Mouse (Mus musculus) heart, embryonic 11.5 days (tissue): Measurements from ENCODE around the gene Prkab2. TPM values are rescaled to one million over a fixed set of nuclear protein-coding genes. Genes with fewer than 3 reads are reported as not detected.

ENCODE experiments used
- ATAC-seq: fragments of 200-750 bp; cut with Nextera tagmentation; replicated peaks from 2 replicates; pipeline ENCODE4 v1.8.0; 2017; ENCODE audit warnings: moderate library complexity; ENCODE audit not compliant: insufficient number of reproducible peaks, low FRiP score, low TSS enrichment
- H3K27ac ChIP-seq: fragments of 300-500 bp; sonication (generic); 2 replicates; pipeline ENCODE4 v1.5.1; 2014; ENCODE audit warnings: mild to moderate bottlenecking, low read depth, low read length
- H3K27me3 ChIP-seq: fragments of 300-500 bp; sonication (generic); 2 replicates; pipeline ENCODE4 v1.6.1; 2014; ENCODE audit warnings: mild to moderate bottlenecking, low read length, mixed read lengths; ENCODE audit not compliant: control insufficient read depth, insufficient read depth
- H3K36me3 ChIP-seq: fragments of 300-500 bp; sonication (generic); 2 replicates; pipeline ENCODE4 v1.6.1; 2014; ENCODE audit warnings: mild to moderate bottlenecking, low read length, moderate library complexity, mixed read lengths; ENCODE audit not compliant: control insufficient read depth, insufficient read depth
- H3K4me1 ChIP-seq: fragments of 300-500 bp; sonication (generic); 2 replicates; pipeline ENCODE4 v1.6.1; 2014; ENCODE audit warnings: low read length; ENCODE audit not compliant: control insufficient read depth, insufficient read depth
- H3K4me2 ChIP-seq: fragments of 300-500 bp; sonication (generic); 2 replicates; pipeline ENCODE4 v1.6.1; 2014; ENCODE audit warnings: mild to moderate bottlenecking, moderate library complexity
- H3K4me3 ChIP-seq: fragments of 300-500 bp; sonication (generic); 2 replicates; pipeline ENCODE4 v1.5.1; 2014; ENCODE audit warnings: low read depth, low read length
- H3K9ac ChIP-seq: fragments of 300-500 bp; sonication (generic); 2 replicates; pipeline ENCODE4 v1.6.1; 2014; ENCODE audit warnings: mild to moderate bottlenecking, low read depth, low read length, moderate library complexity
- H3K9me3 ChIP-seq: fragments of 300-500 bp; sonication (generic); replicated peaks from 2 replicates; pipeline ENCODE4 v1.6.1; 2016; ENCODE audit warnings: low read length; ENCODE audit not compliant: control insufficient read depth
- WGBS: fragments of 180-500 bp; shearing (Covaris S2); extraction: QIAGEN DNeasy Blood & Tissue Kit; methylation state at CpG from one replicate; pipeline ENCODE4 v1.1.7; 2014; ENCODE audit not compliant: insufficient replicate concordance; 5-methylcytosine and 5-hydroxymethylcytosine counted together
- polyA plus RNA-seq: library from polyadenylated mRNA; unstranded; fragments of >200 nt; fragmentation: Nextera tagmentation; extraction: Ambion mirVana; gene quantifications from 2 replicates; pipeline ENCODE4 v1.2.1, GENCODE M21; 2014

Prkab2 gene
- polyA plus RNA-seq, 1 experiment from 2014 or later: 16.0 TPM

DNA sequence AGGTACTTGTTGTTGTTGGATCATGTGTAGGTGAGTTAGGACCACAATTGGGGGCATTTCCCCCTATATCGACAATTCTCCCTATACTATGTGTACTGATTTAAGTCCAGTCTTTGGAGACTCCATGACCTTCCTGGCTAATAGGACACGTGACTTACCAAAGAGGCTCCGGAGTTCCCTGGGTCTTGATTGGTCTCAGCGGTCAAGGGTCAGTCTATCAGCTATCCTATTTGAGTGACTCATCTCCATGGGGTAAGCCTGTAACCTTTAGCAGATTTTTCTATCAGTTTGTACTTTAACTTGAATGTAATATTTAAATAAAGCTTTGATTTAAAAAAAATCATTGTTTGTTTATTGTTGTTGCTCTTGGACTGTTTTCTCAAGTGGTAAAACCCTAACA, 37.3 kb upstream of the Prkab2 start:
- H3K36me3 ChIP-seq: no peaks in the 10 kb centered on the region
- 84% methylated on average over 4 of the region's 4 CpGs for WGBS
- no peak for ATAC-seq
- no peaks in the 10 kb centered on the region for H3K27me3 ChIP-seq
- H3K4me3 ChIP-seq: no peak overlapping the region
- no peaks in the 10 kb centered on the region for H3K4me1 ChIP-seq
- no peak overlapping the region for H3K9ac ChIP-seq
- no peak overlapping the region for H3K4me2 ChIP-seq
- H3K27ac ChIP-seq: no peak overlapping the region
- H3K9me3 ChIP-seq: no peaks in the 10 kb centered on the region

DNA sequence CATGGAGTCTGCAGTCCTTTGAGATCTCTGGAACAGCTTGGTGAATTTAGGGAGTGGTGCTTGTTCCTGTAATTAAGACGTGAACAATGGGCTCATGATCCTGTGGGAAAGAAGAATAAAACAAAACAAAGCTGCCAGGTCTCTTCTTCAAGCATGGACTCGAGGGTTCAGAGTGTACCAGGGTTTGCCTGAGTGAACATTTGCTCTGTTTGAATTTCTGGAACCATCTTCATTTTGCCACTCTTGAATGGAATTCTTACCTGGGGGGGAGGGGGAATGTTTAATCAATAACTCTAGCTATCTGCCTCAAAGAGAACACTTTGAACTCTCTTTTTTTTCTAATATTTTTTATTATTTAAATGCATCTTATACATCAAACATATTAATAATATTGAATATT, 33.4 kb upstream of the Prkab2 start:
- no peak overlapping the region for H3K9ac ChIP-seq
- H3K9me3 ChIP-seq: no peaks in the 10 kb centered on the region
- H3K36me3 ChIP-seq: no peaks in the 10 kb centered on the region
- no peaks in the 10 kb centered on the region for H3K27me3 ChIP-seq
- no peak overlapping the region for H3K4me2 ChIP-seq
- no peak for ATAC-seq
- H3K27ac ChIP-seq: no peak overlapping the region
- no peaks in the 10 kb centered on the region for H3K4me1 ChIP-seq
- H3K4me3 ChIP-seq: no peak overlapping the region
- 53% methylated on average over 2 of the region's 2 CpGs for WGBS

DNA sequence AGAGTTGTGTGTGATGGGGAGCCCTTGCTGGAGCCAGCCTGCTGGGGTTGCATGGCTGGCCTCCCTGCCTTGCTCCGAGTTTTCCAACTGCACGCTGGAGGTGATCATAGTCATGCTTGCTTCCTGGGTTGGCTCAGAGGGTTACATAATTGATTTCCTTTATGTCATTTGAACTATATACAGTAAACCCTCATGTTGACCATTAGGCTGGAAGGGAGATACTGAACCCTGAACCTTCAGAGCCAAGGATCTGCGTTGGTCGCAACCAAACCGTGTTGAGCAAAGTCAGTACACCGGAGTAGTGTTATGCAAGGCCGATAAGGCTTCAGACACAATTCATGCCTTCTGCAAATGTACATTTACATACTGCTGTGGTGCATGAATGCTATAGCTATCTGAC, 30.1 kb upstream of the Prkab2 start:
- ATAC-seq: no peak
- H3K9me3 ChIP-seq: no peaks in the 10 kb centered on the region
- H3K27ac ChIP-seq: no peak overlapping the region
- no peaks in the 10 kb centered on the region for H3K4me1 ChIP-seq
- H3K4me3 ChIP-seq: peak overlapping the region; percentile 57
- H3K27me3 ChIP-seq: no peaks in the 10 kb centered on the region
- H3K4me2 ChIP-seq: peak overlapping the region; percentile 66
- H3K9ac ChIP-seq: no peak overlapping the region; the same call in 1 of the 2 replicates
- no peaks in the 10 kb centered on the region for H3K36me3 ChIP-seq
- 71% methylated on average over 7 of the region's 7 CpGs for WGBS

DNA sequence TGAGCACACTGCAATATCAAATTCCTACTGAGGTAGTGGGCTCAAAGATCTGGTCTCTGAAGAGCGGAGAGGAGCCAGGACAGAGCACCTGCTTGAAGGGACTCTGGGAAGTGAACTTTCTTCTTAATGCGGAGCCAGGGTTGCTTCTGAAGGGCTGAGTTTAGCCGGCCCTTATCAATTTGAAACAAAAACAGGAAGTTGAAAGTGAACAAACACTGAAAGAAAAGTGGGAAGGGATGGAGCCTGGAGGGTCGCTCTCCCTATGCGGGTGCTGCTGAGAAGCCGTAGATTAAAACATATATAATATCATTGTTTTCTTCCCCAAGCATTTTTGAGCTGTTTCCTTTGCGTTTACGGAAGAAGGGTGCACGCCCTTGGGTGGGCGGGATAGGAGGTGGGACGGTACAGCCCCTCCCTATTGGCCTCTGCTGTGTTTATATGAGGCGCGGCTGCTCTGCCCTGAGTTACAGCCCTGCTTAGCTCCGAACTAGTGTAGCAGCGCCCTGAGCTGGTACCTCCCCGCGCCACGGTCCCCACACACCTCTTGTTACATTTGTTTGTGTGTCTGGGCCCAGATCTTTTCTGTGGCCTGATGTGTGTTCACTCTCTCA, 29.5 kb upstream of the Prkab2 start, which contains the start of gene Fmo5:
Fmo5 (plus strand) TSS at position 414 of the 611 bp plus-strand sequence.
- peak; percentile 94 for ATAC-seq
- no peaks in the 10 kb centered on the region for H3K9me3 ChIP-seq
- H3K36me3 ChIP-seq: no peaks in the 10 kb centered on the region
- no peaks in the 10 kb centered on the region for H3K27me3 ChIP-seq
- H3K4me1 ChIP-seq: no peaks in the 10 kb centered on the region
- WGBS: 2% methylated on average over 18 of the region's 18 CpGs
- H3K4me2 ChIP-seq: peak within 1 kb of the TSS; percentile 66
- peak within 1 kb of the TSS; percentile 72 for H3K9ac ChIP-seq
- 0 out of 2 replicates have a peak within 1 kb of the TSS, but pooled peaks have one; percentile 31 for H3K27ac ChIP-seq
- H3K4me3 ChIP-seq: peak within 1 kb of the TSS; percentile 57

DNA sequence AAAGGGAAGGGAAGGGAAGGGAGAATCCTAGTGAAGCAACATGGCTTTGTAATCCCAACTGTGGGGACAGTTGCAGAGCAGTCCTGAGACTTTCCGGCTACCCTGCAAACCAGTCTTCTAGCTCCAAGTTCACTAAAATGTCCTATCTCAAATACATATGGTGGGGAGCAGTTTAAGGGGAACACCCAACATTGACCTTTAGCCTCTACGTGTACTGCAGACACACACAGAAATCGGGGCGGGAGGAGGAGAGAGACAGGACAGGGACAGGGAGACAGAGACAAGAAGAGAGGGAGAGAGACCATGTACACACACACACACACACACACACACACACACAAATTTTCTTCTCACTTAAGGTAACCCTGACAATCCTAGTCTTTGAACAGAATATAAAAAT, 28.1 kb upstream of the Prkab2 start:
- Histone ChIP-seq H3K4me3 (no peak overlapping the region), H3K4me2 (no peak overlapping the region), H3K36me3 (no peaks in the 10 kb centered on the region), H3K27ac (no peak overlapping the region), H3K9me3 (no peaks in the 10 kb centered on the region), H3K27me3 (no peaks in the 10 kb centered on the region), H3K9ac (no peak overlapping the region), H3K4me1 (no peaks in the 10 kb centered on the region)
- WGBS: 80% methylated on average over 4 of the region's 4 CpGs
- no peak for ATAC-seq

DNA sequence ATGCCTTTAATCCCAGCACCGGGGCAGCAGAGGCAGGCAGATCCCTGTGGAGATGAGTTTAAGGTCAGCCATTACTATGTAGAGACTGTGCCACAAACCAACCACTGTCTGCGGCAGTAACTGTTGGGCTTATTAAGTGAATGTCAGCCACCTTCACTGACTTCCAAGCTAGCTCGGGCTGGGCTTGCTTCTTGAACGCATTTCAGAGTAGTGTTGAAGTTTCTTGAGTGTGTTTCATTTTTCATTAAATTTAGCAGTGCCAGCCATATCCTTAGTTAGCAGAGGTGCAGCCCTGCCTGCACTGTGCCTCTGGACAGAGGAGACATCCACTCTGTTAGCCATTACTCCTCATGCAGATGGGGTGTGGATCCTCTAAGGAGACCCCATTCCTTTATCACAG, 27.2 kb upstream of the Prkab2 start:
- no peaks in the 10 kb centered on the region for H3K9me3 ChIP-seq
- WGBS: 85% methylated on average over 4 of the region's 4 CpGs
- no peak for ATAC-seq

DNA sequence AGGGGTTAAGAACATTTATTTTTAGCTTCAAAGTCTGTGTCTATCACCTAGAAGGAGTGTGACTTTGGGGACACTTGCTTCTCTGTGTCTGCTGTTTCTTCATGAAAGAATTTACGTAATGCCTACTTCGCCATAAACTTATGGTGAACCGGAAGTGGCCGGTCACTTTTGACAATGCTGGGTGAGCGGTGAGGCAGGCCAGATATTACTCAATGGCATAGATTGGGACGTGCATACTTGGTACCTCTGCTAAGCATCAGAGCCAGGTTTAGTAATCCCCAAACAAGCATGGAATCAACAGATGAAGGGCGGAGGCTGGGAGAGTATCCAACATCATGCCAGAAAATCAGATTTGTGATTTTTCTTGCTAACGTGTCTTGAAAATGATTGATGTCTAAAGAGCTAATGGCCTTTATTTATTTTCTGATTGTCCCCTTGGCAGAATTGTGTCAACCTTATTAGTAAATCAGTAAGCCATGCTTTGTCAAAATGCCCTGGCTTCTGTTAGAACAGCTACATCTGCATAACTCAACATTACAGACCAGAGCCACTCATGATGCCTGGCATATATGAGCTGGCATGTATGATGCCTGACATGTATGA, 26.6 kb upstream of the Prkab2 start:
- Histone ChIP-seq H3K4me1 (no peaks in the 10 kb centered on the region), H3K4me2 (no peak overlapping the region), H3K4me3 (no peak overlapping the region), H3K36me3 (no peaks in the 10 kb centered on the region), H3K9ac (no peak overlapping the region), H3K27me3 (no peaks in the 10 kb centered on the region), H3K27ac (no peak overlapping the region), H3K9me3 (no peaks in the 10 kb centered on the region)
- no peak for ATAC-seq
- WGBS: 80% methylated on average over 8 of the region's 8 CpGs

More for the DNA sequence above, 27.2 kb upstream of the Prkab2 start:
- no peak overlapping the region for H3K27ac ChIP-seq
- no peak overlapping the region for H3K4me2 ChIP-seq
- no peaks in the 10 kb centered on the region for H3K36me3 ChIP-seq
- H3K4me1 ChIP-seq: no peaks in the 10 kb centered on the region
- H3K27me3 ChIP-seq: no peaks in the 10 kb centered on the region
- H3K4me3 ChIP-seq: no peak overlapping the region
- H3K9ac ChIP-seq: no peak overlapping the region

DNA sequence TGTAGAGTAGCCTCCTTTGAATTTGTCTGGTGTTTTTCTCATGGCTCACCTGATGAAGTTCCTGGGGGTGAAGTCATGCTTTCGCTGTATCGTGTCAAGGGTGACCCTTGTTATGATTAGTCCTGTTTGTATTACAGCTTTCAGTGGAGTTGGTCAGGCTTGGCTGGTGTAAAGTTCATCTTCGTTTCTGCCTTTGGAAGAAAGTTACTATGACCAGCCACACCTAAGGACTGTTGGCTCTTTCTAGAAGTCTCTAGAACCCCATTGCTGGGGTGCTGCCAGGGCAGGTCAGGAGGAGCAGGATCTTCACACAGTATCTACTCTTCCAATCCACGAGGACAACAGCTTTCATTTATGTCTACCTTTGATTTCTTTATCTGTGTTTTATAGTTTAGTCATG, 24.5 kb upstream of the Prkab2 start:
- no peak overlapping the region for H3K4me2 ChIP-seq
- no peaks in the 10 kb centered on the region for H3K4me1 ChIP-seq
- no peak overlapping the region for H3K27ac ChIP-seq
- H3K36me3 ChIP-seq: no peaks in the 10 kb centered on the region
- 71% methylated on average over 4 of the region's 4 CpGs for WGBS
- no peak for ATAC-seq
- H3K27me3 ChIP-seq: no peaks in the 10 kb centered on the region
- no peak overlapping the region for H3K4me3 ChIP-seq
- no peak overlapping the region for H3K9ac ChIP-seq
- no peaks in the 10 kb centered on the region for H3K9me3 ChIP-seq

DNA sequence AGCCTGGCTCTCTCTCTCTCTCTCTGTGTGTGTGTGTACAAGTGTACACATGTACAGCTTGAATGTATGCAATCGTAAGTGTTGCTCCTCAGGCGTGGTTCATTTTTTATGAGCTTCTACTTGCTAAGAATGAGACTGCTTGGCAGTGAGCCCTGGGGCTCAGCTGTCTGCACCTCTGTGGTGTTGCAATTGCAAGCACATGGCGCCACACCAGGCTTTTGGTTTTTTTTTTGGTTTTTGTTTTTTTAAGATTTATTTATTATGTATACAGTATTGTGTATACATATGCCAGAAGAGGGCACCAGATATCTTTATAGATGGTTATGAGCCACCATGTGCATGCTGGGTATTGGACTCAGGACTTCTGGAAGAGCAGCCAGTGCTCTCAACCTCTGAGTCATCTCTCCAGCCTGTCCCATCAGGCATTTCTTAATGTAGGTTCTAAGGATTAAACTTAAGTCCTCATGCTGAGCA, 23.7 kb upstream of the Prkab2 start:
- no peak for ATAC-seq
- no peaks in the 10 kb centered on the region for H3K4me1 ChIP-seq
- no peak overlapping the region for H3K9ac ChIP-seq
- H3K9me3 ChIP-seq: no peaks in the 10 kb centered on the region
- 67% methylated on average over 3 of the region's 3 CpGs for WGBS
- no peaks in the 10 kb centered on the region for H3K36me3 ChIP-seq
- no peak overlapping the region for H3K27ac ChIP-seq
- H3K4me3 ChIP-seq: no peak overlapping the region
- H3K27me3 ChIP-seq: no peaks in the 10 kb centered on the region
- H3K4me2 ChIP-seq: no peak overlapping the region
